Mouse (Mus musculus) left cerebral cortex, adult 11 months (tissue): ENCODE measurements around the gene Glis1.

Experiments
- DNase-seq: peaks from one replicate; pipeline ENCODE4 v3.0.0; 2022; ENCODE audit warnings: low spot score

The Glis1 gene

DNA sequence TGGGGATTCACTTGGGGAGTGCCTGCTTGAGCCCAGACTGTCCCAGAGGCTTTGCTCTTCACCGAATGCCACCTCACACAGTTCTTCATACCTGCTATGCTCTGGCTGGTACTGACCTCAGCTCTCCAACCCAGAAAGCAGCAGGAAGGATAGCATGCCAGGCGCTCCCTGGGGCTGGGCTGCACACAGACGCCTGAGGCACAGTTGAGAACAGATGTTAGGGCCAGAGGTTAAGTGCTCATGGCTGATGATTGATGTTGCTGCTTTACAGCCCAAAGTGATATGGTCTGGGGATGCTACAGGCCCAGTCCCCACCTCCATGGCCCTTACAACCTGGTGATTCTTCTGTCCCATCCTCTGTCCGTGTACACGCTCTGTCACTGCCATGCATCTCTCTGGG, 190.6 kb downstream of the Glis1 start:
- no peak for DNase-seq

- DNase-seq = no peak
These were observed 193.8 kb downstream of the Glis1 start for GRCm38 (mm10) chr4:107628226-107628625.

GRCm38 (mm10) chr4:107628921-107629411, 194.6 kb downstream of the Glis1 start:
- no peak for DNase-seq

GRCm38 (mm10) chr4:107634631-107635030, 200.2 kb downstream of the Glis1 start:
- DNase-seq = no peak

DNA sequence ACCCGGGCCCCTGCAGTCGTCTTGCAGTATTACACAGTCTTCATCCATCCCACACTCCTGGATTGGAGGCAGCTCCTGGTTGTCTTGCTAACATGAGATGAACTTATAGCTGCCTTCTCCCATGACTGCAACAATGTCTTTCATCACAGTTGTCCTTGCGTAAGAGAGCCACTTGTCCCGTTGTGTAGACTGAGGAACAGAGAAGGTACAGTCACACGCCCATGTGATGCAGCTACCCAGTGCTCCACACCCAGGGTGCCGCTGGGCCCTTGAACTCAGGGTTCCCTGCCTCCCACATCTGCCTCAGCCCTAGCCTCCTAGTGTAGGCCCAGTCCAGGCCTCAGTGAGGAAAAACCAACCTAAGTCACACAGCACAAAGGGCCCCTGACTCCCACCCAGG, 201.7 kb downstream of the Glis1 start:
- DNase-seq = no peak

DNA sequence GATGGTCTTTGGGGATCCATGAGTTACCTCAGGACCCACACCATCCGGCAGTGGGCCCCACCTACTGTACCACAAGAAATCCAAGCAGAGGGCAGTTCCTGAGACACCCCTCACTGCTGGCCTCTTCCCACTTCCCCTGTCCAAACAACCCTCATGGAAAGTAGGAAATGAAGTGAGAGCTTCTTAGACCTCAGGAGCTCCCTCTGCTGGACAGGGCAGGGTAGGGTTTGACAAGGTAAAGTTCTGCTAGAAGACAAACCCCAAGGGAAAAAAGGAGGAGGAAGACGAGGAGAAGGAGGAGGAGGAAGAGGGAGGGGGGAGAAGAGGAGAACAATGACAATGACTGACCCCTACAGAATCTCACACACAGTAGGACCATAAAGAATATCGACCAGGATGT, 203.3 kb downstream of the Glis1 start:
- no peak for DNase-seq

DNA sequence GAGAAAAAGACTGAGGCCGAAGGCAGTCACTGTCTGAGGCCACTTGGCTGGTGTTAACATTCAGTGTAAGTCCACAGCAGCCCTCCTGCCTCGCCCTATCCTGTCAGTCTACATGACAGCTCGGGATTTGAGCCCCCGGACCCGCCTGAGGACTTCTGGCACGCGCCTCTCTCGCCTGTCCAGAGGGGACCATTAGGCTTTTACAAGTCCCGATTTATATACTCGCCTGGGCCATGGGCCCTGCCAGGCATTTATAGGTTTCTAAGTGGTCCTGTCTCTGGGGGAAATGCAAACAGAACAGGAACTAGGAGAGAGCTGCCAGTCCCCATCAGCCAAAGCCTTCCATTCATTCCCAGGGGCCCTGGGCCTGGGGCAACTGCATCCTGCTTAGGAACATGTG, 203.9 kb downstream of the Glis1 start:
- no peak for DNase-seq

DNA sequence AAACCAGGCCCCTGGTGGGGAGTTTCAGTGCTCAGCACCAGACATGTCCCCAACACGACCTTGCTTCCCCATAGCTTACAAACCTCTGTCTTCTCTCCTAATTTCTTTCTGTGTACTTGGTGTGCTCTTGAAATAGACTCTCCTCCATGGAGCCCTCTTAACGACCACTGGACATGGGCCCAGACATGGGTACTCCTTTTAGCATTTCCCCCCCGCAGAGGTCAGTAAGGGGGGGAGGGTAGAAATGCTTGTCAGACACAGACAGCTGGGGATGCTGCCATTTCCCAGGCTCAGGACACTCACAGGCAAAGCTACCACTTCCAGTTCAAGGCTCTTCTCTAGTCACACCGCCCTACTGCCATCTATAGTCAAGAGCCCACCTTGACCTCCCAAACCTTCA, 207.2 kb downstream of the Glis1 start:
- no peak for DNase-seq

DNA sequence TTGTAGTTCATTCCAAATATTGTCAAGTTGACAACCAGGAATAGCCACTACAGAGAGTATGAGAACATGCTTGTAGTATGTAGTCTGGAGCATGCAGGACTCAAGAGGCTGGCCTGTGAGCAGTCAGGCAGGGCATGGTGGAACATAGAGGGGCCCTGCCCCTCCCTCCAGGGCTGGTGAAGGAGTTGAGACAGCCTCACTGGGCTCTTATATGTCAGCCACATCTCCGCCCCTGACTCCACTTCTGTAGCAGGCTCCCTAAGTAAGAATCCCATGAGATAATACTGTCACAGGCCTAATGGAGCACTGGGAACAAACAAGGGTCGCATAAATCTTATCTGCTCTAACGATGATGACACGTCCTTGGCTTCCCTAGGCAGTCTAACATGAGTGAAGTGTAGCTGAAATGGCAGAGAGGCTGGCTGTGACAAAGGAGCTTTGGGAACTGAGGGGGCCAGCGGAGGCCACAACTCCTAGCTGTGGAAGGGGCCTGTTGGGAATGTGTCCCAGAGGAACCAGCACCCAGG, 214.6 kb downstream of the Glis1 start:
- no peak for DNase-seq

DNA sequence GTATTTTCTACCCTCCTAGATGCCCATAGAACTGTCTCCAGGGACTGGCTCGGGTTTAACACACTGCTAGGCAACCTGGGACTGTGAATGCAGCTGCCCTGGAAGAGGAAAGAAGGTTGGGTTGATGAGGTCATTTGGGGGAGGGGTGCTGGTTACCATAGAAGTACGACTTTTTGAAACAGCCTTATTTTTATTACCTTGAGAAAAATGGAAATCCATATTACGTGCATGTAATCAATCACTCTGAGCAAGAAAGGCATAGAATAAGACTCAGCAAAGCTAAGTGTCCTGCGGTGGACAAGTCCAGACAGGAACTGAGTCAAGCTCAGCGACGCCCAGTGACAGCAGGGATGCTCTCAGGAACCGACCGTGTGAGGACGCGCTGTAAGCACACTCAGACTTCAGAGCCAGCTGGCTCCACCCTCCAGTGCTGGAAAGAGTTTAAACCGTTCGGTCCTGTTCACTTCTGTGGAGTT, 216.7 kb downstream of the Glis1 start:
- no peak for DNase-seq

DNA sequence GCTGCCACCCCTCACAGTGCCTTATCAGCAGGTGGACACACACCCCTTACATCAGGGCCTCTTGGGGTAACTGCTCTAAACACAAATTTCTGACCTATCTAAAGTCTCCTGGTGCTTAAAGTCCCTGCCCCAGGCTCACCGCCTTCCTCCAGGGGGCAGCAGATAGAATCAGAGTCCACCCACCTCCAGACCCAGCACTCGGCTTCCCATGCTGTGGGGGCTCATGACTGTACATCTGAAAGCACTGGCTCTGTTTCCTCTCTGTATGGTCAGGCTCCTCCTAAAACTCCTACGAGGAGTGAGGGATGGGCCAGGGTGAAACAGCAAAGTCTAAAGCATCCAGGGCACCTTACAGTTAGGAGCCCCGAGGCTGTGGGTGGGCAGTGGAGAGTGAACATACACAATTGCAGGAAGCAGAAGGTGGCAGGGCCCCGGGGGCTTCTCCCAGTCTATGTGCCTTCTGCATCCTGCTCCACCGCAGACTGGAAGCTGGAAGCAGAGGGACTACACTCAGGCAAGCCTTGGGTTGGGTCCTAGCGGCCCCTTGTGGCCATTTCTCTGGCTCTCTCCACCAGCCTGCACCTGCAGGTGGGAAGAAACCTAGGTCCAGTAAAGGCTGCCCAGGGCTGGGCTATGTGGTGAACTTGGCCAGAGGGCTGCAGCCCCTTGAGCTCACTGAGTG, 218.3 kb downstream of the Glis1 start:
- DNase-seq = peak; percentile 30

GRCm38 (mm10) chr4:107653280-107653643, 218.9 kb downstream of the Glis1 start:
- DNase-seq = no peak

- DNase-seq = no peak
These were observed 226.3 kb downstream of the Glis1 start for GRCm38 (mm10) chr4:107660649-107661048.

DNA sequence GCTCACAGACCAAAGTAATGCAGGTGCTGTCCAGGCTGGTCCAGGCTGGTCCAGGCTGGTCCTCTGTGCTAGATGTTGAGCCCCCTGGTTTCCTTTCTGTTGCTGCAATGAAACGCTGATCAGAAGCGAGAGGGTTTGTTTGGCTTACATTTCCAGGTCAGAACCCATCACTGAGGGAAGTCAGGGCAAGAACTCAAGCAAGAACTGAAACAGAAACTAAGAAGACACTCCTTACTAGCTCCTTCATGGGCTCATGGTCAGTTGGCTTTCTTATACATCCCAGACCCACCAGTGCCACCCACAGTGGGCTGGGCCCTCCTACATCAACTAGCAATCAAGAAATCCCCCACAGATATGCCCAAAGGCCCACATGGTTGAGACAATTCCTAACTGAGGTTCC, 234.1 kb downstream of the Glis1 start:
- DNase-seq = no peak

GRCm38 (mm10) chr4:107670731-107671130, 236.3 kb downstream of the Glis1 start:
- no peak for DNase-seq

- peak; percentile 70 for DNase-seq
These were observed 239.4 kb downstream of the Glis1 start for GRCm38 (mm10) chr4:107673638-107674321.

GRCm38 (mm10) chr4:107674322-107674644, 239.9 kb downstream of the Glis1 start:
- DNase-seq = no peak

- no peak for DNase-seq
These were observed 241.3 kb downstream of the Glis1 start for GRCm38 (mm10) chr4:107675645-107676044.

DNA sequence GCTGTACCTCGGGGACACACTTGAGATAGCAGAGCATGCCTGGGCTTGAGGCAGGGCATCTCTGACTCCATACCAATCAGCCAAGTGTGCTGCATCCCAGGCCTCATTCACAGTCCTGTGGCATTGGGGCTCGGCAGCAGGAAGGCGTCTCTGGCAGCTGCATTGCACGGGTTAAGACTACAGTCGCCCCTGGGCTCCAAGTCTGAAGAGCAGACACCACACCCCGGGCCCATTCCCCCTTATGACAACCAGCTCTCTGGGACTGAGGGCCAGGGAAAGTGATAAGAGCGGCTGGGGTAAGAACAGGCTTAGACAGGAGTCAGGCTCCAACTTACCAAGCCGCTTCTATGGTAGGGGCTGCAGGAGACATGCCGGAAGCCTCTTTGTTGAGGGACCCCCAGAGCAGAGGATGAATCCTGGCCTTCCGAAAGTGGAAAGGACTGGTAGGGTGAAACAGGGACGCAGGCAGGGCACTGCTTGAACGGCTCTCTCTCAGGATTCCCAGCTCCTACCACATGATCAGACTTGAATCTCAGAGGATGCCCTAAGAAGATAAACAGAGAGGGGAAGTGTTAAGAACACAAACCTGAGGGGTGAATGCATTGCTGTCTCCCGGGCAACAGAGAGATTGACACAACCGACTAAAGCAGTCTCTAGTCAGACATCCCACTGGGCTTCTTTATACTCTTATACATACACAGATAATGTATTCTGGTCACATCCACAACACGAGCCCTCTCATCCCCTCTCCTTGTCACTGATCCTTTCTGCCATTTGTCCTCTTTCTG, 246.1 kb downstream of the Glis1 start:
- no peak for DNase-seq

DNA sequence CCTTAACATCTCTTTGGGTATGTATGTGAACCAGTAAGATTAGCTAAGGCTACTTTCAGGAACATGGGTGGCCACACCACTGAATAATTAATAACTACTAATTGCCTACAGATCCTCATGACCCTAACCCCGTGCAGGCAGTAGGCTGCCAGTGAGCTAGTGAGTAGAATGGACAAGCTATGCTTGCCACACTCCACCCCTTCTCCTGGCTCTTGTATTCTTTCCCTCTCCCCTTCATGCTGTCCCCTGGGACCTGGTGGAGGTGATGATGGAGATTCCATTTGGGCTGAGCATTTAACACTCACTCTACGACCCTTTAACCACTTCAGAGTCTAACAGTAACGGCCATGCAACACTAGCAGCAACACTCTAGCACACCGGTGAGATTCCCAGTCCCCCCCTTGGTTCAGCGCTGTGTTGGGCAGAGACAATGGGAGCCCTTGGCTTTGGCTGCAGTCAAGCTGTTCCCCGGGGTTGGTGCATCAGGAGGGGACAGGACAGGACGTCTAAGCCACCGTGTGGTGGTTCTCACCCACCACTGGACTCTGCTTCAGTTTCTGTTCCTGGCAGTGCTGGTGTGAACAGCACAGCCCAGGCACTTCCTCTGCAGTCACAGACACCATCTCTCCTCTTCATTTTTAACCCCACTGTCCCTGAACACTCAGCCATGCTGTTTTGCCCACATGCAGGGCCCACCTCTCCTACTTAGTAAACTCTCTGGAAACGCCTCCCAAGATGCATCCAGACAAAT, 246.9 kb downstream of the Glis1 start:
- DNase-seq = no peak

- no peak for DNase-seq
These were observed 248.8 kb downstream of the Glis1 start for GRCm38 (mm10) chr4:107683006-107683756.
